Mouse (Mus musculus) embryo, embryonic 11.5 days (tissue): ENCODE results near the gene Atg9a.

Source experiments
- DNase-seq: peaks from one replicate; pipeline ENCODE4 v3.0.0-alpha.2; 2012; ENCODE audit warnings: low read depth, low spot score

Gene Atg9a

GRCm38 (mm10) chr1:75215785-75216184, 23.8 kb upstream of the Atg9a start:
- no peak for DNase-seq

GRCm38 (mm10) chr1:75214886-75215285, 22.9 kb upstream of the Atg9a start:
- no peak for DNase-seq

GRCm38 (mm10) chr1:75214442-75214841, 22.4 kb upstream of the Atg9a start:
- no peak for DNase-seq

- DNase-seq: no peak
Observed at GRCm38 (mm10) chr1:75213096-75213495, 21.1 kb upstream of the Atg9a start.

- DNase-seq: no peak
Observed at GRCm38 (mm10) chr1:75212542-75212941, 20.5 kb upstream of the Atg9a start.

- no peak for DNase-seq
Observed at GRCm38 (mm10) chr1:75211141-75211708, 19.2 kb upstream of the Atg9a start.

GRCm38 (mm10) chr1:75210136-75211087, 18.4 kb upstream of the Atg9a start, which contains the start of the genes Glb1l and Stk16:
TSS of gene Glb1l (minus strand) at chr1:75210813.
TSS of gene Stk16 (plus strand) at chr1:75210838.
- peak; percentile 93 for DNase-seq

- no peak for DNase-seq
Observed at GRCm38 (mm10) chr1:75208967-75209678, 17.1 kb upstream of the Atg9a start.

- no peak for DNase-seq
Observed at GRCm38 (mm10) chr1:75201236-75201635, 9.2 kb upstream of the Atg9a start.

GRCm38 (mm10) chr1:75192452-75192851, 456 bp upstream of the Atg9a start:
- DNase-seq: no peak

GRCm38 (mm10) chr1:75191258-75191621, 756 bp downstream of the Atg9a start:
- DNase-seq: no peak

GRCm38 (mm10) chr1:75190577-75190976, 1.4 kb downstream of the Atg9a start:
- no peak for DNase-seq

- DNase-seq: no peak
Observed at GRCm38 (mm10) chr1:75187914-75188483, 4.0 kb downstream of the Atg9a start.

- no peak for DNase-seq
Observed at GRCm38 (mm10) chr1:75187126-75187525, 4.9 kb downstream of the Atg9a start.

- no peak for DNase-seq
Observed at GRCm38 (mm10) chr1:75185495-75185894, 6.5 kb downstream of the Atg9a start.

GRCm38 (mm10) chr1:75182160-75182559, 9.8 kb downstream of the Atg9a start:
- no peak for DNase-seq

GRCm38 (mm10) chr1:75181377-75181870, 10.6 kb downstream of the Atg9a start:
- DNase-seq: no peak

GRCm38 (mm10) chr1:75180741-75181140, 11.3 kb downstream of the Atg9a start:
- no peak for DNase-seq

GRCm38 (mm10) chr1:75180105-75180590, 11.8 kb downstream of the Atg9a start, which contains the start of gene Abcb6:
TSS of gene Abcb6 (minus strand) at chr1:75180392.
- peak; percentile 80 for DNase-seq

- no peak for DNase-seq
Observed at GRCm38 (mm10) chr1:75179334-75180104, 12.5 kb downstream of the Atg9a start.
